Mouse (Mus musculus): ENCODE results near the gene Myadml2. TPM values are rescaled to one million over a fixed set of nuclear protein-coding genes. Genes with fewer than 3 reads are reported as not detected.

Gene Myadml2
- polyA plus RNA-seq, 1 experiment = not detected

DNA sequence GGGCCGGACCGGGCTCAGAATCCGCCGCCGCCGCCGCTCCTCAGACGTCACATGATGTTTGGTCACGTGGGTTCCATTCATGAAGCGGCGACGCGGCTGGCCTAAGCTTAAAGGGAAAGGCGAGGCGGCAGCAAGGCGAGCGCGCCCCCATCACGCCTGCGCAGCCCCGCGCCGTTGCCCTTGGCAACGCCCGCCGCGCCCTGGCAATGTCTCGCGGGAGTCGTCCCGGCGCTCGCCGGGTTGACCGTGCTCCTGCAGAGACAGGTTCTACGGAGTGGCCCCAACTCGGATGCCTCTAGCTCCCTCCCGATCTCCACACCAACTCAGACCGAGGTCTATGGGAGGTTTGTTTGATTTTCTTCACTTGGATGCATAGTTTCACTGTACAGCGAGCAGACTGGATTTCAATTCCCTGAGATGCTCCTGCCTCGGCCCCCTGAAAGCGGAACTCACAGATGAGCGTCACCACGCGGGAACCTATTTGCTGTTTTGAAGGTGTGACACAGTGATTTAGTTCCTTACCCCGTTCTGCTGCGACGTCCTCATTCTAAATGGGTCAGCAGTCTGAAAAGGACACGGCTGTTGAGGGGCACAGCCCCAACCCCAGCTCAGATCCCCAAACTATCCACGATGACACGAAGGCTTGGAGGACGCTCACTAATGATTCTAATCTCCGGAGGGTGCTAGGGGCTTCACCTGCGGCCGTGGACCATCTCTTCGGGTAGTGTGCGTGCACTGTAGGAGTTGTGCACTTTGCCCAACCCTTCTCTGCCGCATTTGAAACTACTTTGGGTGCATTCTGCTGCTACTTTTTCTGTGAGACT, 14.2 kb downstream of the Myadml2 start, which contains the start of gene Mafg:
Mafg (minus strand) TSS at position 81 of the 824 bp plus-strand sequence.
- TF ChIP-seq CTCF (IDR thresholded peaks at IDR 0.05; ENCODE audit: low read depth, low read length) = no peak
- TF ChIP-seq POLR2A (IDR thresholded peaks at IDR 0.05; ENCODE audit: insufficient read depth, low read length) = peak; percentile 36
- TF ChIP-seq EP300 (IDR thresholded peaks at IDR 0.05; ENCODE audit: insufficient read depth, low read depth, low read length) = no peak
- peaks cover 6% of the 10 kb centered on the region; the same call in 1 of the 2 replicates for H3K36me3 ChIP-seq (ENCODE audit: control insufficient read depth, insufficient read depth, low read length, poor library complexity, severe bottlenecking)
- no peaks in the 10 kb centered on the region for H3K27me3 ChIP-seq (ENCODE audit: control insufficient read depth, insufficient read depth, low read length, poor library complexity, severe bottlenecking)
- no peaks in the 10 kb centered on the region for H3K4me1 ChIP-seq (ENCODE audit: control insufficient read depth, insufficient read depth, low read length)
- peak within 1 kb of the TSS; percentile 99 for H3K9ac ChIP-seq (ENCODE audit: low read depth, poor library complexity, severe bottlenecking)
- peak within 1 kb of the TSS; percentile 93 for H3K4me3 ChIP-seq (ENCODE audit: low read depth, low read length)
- no peaks in the 10 kb centered on the region for H3K9me3 ChIP-seq (replicated peaks; ENCODE audit: control insufficient read depth, insufficient read depth, low read length, poor library complexity, severe bottlenecking)
- peak within 1 kb of the TSS; percentile 68 for H3K27ac ChIP-seq (ENCODE audit: insufficient read depth, low read length)

GRCm38 (mm10) chr11:120632559-120633519, 15.1 kb downstream of the Myadml2 start:
- no peaks in the 10 kb centered on the region for H3K9me3 ChIP-seq (replicated peaks; ENCODE audit: control insufficient read depth, insufficient read depth, low read length, poor library complexity, severe bottlenecking)
- peak overlapping the region; percentile 44 for H3K27ac ChIP-seq (ENCODE audit: insufficient read depth, low read length)
- TF ChIP-seq CTCF (IDR thresholded peaks at IDR 0.05; ENCODE audit: low read depth, low read length) (no peak), EP300 (IDR thresholded peaks at IDR 0.05; ENCODE audit: insufficient read depth, low read depth, low read length) (no peak), POLR2A (IDR thresholded peaks at IDR 0.05; ENCODE audit: insufficient read depth, low read length) (no peak)
- H3K27me3 ChIP-seq (ENCODE audit: control insufficient read depth, insufficient read depth, low read length, poor library complexity, severe bottlenecking) = no peaks in the 10 kb centered on the region
- peak overlapping the region; percentile 99 for H3K9ac ChIP-seq (ENCODE audit: low read depth, poor library complexity, severe bottlenecking)
- peaks cover 8% of the 10 kb centered on the region; the same call in 1 of the 2 replicates for H3K36me3 ChIP-seq (ENCODE audit: control insufficient read depth, insufficient read depth, low read length, poor library complexity, severe bottlenecking)
- H3K4me3 ChIP-seq (ENCODE audit: low read depth, low read length) = peak overlapping the region; percentile 93
- H3K4me1 ChIP-seq (ENCODE audit: control insufficient read depth, insufficient read depth, low read length) = no peaks in the 10 kb centered on the region

- no peaks in the 10 kb centered on the region for H3K4me1 ChIP-seq (ENCODE audit: control insufficient read depth, insufficient read depth, low read length)
- H3K27ac ChIP-seq (ENCODE audit: insufficient read depth, low read length) = peak overlapping the region; percentile 44; the same call in 1 of the 2 replicates
- H3K36me3 ChIP-seq (ENCODE audit: control insufficient read depth, insufficient read depth, low read length, poor library complexity, severe bottlenecking) = peaks cover 8% of the 10 kb centered on the region; the same call in 1 of the 2 replicates
- H3K27me3 ChIP-seq (ENCODE audit: control insufficient read depth, insufficient read depth, low read length, poor library complexity, severe bottlenecking) = no peaks in the 10 kb centered on the region
- no peaks in the 10 kb centered on the region for H3K9me3 ChIP-seq (replicated peaks; ENCODE audit: control insufficient read depth, insufficient read depth, low read length, poor library complexity, severe bottlenecking)
- peak overlapping the region; percentile 99 for H3K9ac ChIP-seq (ENCODE audit: low read depth, poor library complexity, severe bottlenecking)
- TF ChIP-seq POLR2A (IDR thresholded peaks at IDR 0.05; ENCODE audit: insufficient read depth, low read length) (no peak), EP300 (IDR thresholded peaks at IDR 0.05; ENCODE audit: insufficient read depth, low read depth, low read length) (no peak), CTCF (IDR thresholded peaks at IDR 0.05; ENCODE audit: low read depth, low read length) (no peak)
- H3K4me3 ChIP-seq (ENCODE audit: low read depth, low read length) = peak overlapping the region; percentile 93
Observed at GRCm38 (mm10) chr11:120631726-120632448, 16.1 kb downstream of the Myadml2 start.

GRCm38 (mm10) chr11:120630881-120631725, 16.9 kb downstream of the Myadml2 start:
- peak overlapping the region; percentile 77 for H3K27ac ChIP-seq (ENCODE audit: insufficient read depth, low read length)
- H3K27me3 ChIP-seq (ENCODE audit: control insufficient read depth, insufficient read depth, low read length, poor library complexity, severe bottlenecking) = no peaks in the 10 kb centered on the region
- peaks cover 8% of the 10 kb centered on the region; the same call in 1 of the 2 replicates for H3K36me3 ChIP-seq (ENCODE audit: control insufficient read depth, insufficient read depth, low read length, poor library complexity, severe bottlenecking)
- H3K4me3 ChIP-seq (ENCODE audit: low read depth, low read length) = peak overlapping the region; percentile 55
- no peaks in the 10 kb centered on the region for H3K9me3 ChIP-seq (replicated peaks; ENCODE audit: control insufficient read depth, insufficient read depth, low read length, poor library complexity, severe bottlenecking)
- TF ChIP-seq CTCF (IDR thresholded peaks at IDR 0.05; ENCODE audit: low read depth, low read length) (no peak), EP300 (IDR thresholded peaks at IDR 0.05; ENCODE audit: insufficient read depth, low read depth, low read length) (no peak), POLR2A (IDR thresholded peaks at IDR 0.05; ENCODE audit: insufficient read depth, low read length) (no peak)
- peak overlapping the region; percentile 99 for H3K9ac ChIP-seq (ENCODE audit: low read depth, poor library complexity, severe bottlenecking)
- H3K4me1 ChIP-seq (ENCODE audit: control insufficient read depth, insufficient read depth, low read length) = no peaks in the 10 kb centered on the region
